Mouse (Mus musculus): Measurements from ENCODE around the gene Clk2. TPM values are rescaled to one million over a fixed set of nuclear protein-coding genes. Genes with fewer than 3 reads are reported as not detected.

Clk2 gene
- 10 to 100 TPM; 46.4 to 68.4 TPM for total RNA-seq (2023)

DNA sequence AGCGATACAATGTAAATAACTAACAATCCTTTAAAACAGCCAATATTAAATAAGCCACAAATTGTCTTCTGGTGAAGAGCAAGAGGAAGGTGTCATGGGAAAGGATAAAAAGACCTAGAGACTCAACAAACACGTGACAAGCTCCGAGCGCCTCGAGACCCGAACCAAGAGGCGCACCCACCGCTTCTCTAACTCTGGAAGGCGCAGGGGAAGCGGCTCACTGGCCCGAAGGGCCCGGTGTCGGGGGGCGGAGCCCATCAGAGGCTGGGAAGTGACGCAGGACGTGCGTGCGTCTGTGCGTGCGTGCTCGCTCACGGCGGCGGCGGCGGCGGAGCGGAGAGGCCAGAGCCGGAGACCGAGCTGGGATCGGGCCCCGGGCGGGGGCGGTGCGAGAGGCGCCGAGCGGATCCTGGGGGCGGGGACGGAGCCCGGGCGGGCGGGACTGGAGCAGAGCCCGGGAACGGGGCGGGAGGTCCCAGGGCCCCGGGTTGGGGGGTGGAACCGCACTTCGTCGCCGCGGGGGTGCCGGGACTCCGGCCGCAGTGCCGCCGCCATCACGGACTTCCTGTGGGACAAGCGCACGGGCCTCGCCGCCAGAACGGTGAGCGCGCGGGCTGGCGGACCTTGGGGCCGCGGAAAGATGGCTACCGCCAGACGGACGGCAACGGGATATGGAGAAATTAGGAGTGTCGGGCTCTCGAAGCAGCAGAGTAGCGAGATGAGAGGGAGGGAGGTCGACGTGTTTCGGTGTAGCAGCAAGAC is at the start of gene Clk2:
Gene Clk2, plus strand, starts transcription at position 290 of the 762 bp plus-strand sequence.

DNA sequence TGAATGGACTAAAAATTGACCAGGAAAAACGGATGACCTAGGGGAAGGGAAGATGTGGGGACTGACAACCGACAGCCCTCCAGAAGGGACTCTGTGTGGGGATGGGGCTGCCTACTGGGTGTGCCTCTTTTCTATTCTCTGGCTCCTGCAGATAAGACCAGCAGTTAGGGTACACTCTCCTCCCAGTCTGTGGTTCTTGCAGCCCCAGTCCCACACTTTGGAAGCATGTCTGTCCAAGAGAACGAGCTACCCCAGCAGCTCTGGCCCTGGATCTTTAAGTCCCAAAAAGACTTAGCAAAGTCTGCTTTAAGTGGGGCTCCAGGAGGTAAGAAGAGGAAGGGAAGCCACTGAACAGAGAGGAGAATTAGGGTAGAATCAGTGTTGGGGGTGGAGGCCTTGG is 28.6 kb upstream of the Clk2 start, which contains the start of gene Pklr:
Gene Pklr, plus strand, starts transcription at position 185 of the 400 bp plus-strand sequence.

DNA sequence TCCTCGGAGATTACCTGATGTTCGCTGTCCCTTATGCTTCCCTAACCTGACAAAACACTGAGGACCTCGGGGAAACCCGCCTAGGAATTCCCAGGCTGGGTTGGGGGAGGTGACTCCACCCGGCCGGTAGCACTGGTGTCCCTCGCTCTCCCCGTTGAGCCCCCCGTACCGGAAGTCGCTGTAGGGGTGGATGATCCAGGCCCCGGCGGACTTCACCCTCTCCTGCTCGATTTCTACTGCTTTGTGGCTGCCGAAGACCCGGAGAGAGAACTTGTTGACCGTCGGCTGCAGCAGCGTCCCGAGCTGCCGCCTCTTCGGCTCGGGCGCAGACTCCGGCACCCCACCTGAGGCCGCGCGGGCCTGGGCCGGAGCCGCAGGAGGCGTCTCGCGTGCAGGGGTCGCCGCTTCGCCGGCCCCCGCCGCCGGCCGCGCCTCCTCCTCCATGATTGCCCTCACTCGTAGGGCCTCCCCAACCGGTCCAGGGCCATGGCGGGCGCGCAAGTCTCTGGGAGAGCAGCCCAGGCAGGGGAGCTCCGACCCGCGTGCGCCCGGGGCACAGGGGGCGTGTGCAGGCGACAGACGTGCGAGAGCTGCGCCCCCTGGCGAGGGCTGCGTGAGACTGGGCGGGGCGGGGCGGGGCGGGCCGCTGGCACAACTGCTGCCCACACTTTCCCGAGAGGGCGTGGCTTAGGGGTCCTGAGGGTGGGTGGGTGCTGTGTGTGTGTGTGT is 4.8 kb upstream of the Clk2 start, which contains the start of gene Hcn3:
Gene Hcn3, minus strand, starts transcription at position 581 of the 729 bp plus-strand sequence.

DNA sequence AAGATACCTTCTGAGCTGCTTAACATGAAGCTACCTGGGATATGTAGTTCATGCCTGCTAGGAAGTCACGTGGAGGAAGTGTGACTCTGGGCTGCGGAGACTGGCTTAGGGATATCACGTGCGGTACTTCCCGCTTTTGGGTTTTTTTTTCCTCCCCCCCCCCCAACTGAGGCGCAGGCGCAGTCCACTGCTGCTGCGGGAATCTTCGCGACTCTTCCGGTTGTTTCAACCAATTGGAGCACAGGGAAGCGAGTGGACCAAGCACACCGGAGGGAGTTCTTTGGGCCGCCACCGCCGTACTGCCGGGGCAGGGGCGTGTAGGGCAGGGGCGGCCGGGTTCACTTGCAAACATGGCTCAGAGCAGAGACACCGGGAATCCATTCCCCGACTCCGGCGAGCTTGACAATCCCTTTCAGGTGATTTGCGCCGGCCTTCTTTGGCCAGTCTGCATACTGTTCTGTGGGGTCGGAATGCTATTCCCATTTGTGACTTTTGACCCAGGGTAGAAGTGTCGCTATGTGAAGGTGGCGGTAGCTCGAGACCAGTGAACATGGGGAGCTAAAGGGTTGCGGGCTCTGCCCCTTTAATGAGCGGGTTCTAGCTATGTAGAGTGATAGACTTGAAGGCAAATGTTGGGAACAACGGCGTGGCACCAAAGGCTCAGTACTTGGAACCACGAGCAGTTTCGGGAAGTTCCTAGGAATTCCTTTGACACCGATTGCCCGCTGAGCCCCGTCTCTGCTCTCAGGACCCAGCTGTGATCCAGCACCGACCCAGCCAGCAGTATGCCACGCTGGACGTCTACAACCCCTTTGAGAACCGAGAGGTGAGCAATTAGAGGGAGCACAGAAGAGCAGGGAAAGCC is 12.9 kb downstream of the Clk2 start, which contains the start of gene Scamp3:
Gene Scamp3, plus strand, starts transcription at position 232 of the 865 bp plus-strand sequence.

DNA sequence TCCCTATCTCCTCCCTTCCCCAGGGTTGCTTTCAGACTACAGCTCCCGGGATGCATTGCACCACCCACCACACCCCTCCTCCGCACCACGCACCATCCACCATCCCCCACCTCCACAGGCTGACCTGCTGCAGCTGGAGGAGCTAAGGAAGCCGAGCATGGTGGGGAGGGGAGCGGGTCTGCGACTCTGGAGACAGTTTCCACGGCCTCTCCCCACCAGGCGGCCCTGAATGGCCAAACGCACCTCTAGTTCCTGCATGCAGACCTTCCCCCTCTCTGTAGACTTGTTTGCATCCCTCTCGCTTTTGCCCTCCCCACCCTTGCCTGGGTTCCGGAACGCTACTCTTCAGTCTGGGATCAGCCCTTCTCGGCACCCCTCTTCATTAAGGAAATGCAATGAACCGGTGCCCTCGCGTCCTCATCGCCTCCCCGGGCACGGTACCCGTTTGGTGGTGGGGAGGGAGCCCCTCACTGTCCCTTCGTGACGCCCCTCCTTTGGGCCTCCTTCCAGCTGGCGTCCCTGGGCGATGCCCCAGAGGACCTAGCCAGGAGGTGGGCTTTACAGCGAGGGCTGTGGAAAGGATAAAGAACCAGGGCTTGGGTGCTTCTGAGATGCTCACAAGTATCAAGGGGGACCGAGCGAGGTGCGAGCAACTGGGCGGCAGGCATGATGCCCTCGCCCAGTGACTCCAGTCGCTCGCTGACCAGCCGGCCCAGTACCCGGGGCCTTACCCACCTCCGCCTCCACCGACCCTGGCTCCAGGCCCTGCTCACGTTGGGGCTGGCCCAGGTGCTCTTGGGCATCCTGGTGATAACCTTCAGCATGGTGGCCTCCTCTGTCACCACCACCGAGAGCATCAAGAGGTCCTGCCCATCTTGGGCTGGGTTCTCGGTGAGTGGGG is 18.7 kb downstream of the Clk2 start, which contains the start of gene Fam189b:
Gene Fam189b, plus strand, starts transcription at position 86 of the 901 bp plus-strand sequence.

DNA sequence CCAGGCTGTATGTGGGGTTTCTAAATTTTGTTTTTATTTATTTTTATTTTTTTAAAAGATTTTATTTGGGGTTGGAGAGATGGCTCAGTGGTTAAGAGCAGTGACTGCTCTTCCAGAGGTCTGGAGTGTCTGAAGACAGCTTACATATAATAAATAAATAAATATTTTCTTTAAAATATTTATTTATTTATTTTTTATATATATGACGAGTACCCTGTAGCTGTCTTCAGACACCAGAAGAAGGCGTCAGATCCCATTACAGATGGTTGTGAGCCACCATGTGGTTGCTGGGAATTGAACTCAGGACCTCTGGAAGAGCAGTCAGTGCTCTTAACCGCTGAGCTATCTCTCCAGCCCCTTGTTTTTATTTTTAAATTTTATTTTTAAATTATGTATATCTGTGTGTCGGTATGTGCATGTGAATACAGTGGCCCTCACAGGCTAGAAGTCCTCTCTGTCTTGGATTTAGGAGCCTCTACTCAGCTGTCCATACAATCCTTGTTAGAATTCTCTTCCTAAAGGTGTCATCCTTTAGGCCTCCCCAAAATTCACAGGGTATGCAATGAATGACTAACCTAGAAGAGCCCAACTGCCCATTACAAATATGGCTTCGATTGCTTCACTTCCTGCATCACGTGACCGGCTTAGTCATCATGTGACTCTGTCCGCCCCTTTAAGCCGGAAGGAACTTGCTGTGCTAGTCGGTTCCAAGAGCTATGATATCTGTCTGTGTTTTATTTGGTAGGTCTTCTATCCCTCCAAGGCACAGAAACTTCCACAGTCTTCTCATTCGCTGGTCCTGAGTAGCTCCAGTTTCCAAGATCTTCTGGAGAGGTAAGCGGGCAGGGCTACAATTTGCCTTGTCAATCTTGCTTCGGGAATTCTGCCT is 37.9 kb downstream of the Clk2 start, which contains the start of gene Gba:
Gene Gba, plus strand, starts transcription at position 676 of the 889 bp plus-strand sequence.

DNA sequence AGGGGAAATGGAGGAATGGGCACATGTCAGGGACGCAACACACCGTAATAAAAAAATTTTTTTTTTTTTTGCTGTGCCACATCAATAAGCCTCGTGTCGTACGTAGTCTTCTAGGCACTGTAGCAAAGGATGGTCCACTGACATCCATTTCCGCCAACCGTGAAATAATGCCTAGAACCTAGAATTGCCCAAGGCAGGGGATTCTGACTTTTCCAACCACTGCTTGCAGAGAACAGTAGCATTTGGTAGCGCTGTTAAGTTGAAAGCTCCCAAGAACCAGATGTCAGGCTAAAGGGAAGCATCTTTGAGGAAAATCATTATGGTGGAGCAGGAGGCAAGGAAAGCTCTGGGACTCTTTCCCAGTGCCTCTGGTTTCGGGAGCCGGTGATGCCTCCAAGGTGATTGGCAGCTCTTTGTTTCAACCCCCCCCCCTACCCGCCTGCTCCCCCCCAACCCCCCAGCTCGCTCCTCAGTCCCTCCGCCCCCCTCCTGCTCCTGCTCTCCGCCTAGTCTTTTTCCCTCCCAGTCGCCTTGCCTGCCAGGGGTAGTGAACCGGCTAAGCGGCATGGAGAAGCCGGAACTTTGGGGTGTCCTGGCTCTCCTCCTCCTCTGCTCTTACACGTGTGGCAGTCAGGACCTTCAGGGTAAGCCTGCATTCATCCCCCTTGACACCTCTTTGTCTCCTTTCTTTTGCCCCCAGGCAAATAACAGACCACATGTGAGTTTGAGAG is 50.3 kb downstream of the Clk2 start, which contains the start of gene Thbs3:
Gene Thbs3, plus strand, starts transcription at position 500 of the 731 bp plus-strand sequence.

Other genes starting within 250 kb of the Clk2 start
- 10 to 100 TPM; 39.4 to 39.7 TPM for gene Ash1l, start 214.2 kb upstream of the Clk2 start, total RNA-seq (2023)
- 10 to 100 TPM; 62.2 to 63.3 TPM for gene Dap3, start 213.6 kb upstream of the Clk2 start, total RNA-seq (2023)
- 10 to 100 TPM; 18.7 to 23.5 TPM for gene Rusc1, start 71.5 kb upstream of the Clk2 start, total RNA-seq (2023)
- gene Gm43738, start 63.7 kb upstream of the Clk2 start, total RNA-seq (2023) = not detected
- 10 to 100 TPM; 27.4 to 34.5 TPM for gene Fdps, start 62.8 kb upstream of the Clk2 start, total RNA-seq (2023)
- gene Pklr, start 28.7 kb upstream of the Clk2 start, total RNA-seq (2023) = 10 to 100 TPM in 1 of 2 experiments, 1 to 10 TPM in 1; 5.7 to 15.2 TPM
- gene Hcn3, start 4.6 kb upstream of the Clk2 start, total RNA-seq (2023) = not detected
- 10 to 100 TPM; 43.8 to 48.0 TPM for gene Scamp3, start 12.7 kb downstream of the Clk2 start, total RNA-seq (2023)
- gene Fam189b, start 18.3 kb downstream of the Clk2 start, total RNA-seq (2023) = 1 to 10 TPM; 6.2 to 8.9 TPM
- gene Gba, start 38.1 kb downstream of the Clk2 start, total RNA-seq (2023) = 10 to 100 TPM; 62.4 to 71.4 TPM
- gene Thbs3, start 50.4 kb downstream of the Clk2 start, total RNA-seq (2023) = 1 to 10 TPM in 1 of 2 experiments, under 1 TPM in 1; 0.38 to 1.1 TPM
- 10 to 100 TPM; 51.2 to 53.3 TPM for gene Mtx1, start 62.3 kb downstream of the Clk2 start, total RNA-seq (2023)
- gene Muc1, start 64.3 kb downstream of the Clk2 start, total RNA-seq (2023) = not detected
- gene Krtcap2, start 81.2 kb downstream of the Clk2 start, total RNA-seq (2023) = 10 to 100 TPM; 58.9 to 75.6 TPM
- under 1 TPM; 0.53 to 0.69 TPM for gene Trim46, start 81.5 kb downstream of the Clk2 start, total RNA-seq (2023)
- gene Dpm3, start 94.6 kb downstream of the Clk2 start, total RNA-seq (2023) = 10 to 100 TPM; 35.3 to 45.6 TPM
- gene Slc50a1, start 105.8 kb downstream of the Clk2 start, total RNA-seq (2023) = 10 to 100 TPM; 18.8 to 21.5 TPM
- not detected for gene Efna1, start 116.3 kb downstream of the Clk2 start, total RNA-seq (2023)
- not detected for gene Efna3, start 158.2 kb downstream of the Clk2 start, total RNA-seq (2023)
- not detected for gene Efna4, start 173.2 kb downstream of the Clk2 start, total RNA-seq (2023)
- 100 to 1,000 TPM; 120 to 129 TPM for gene Adam15, start 185.2 kb downstream of the Clk2 start, total RNA-seq (2023)
- not detected for gene Dcst2, start 197.2 kb downstream of the Clk2 start, total RNA-seq (2023)
- not detected for gene Dcst1, start 200.5 kb downstream of the Clk2 start, total RNA-seq (2023)
- 100 to 1,000 TPM; 134 to 142 TPM for gene Zbtb7b, start 230.0 kb downstream of the Clk2 start, total RNA-seq (2023)
- under 1 TPM in 1 of 2 experiments, not detected in 1; 0.87 TPM for gene Lenep, start 238.0 kb downstream of the Clk2 start, total RNA-seq (2023)
- gene Flad1, start 247.1 kb downstream of the Clk2 start, total RNA-seq (2023) = 10 to 100 TPM; 14.4 to 16.8 TPM

All from neutrophil, adult 59 days (primary cell).